Comparison of ENCODE assay signal across 8 mouse cellular contexts in the genomic region with DNA sequence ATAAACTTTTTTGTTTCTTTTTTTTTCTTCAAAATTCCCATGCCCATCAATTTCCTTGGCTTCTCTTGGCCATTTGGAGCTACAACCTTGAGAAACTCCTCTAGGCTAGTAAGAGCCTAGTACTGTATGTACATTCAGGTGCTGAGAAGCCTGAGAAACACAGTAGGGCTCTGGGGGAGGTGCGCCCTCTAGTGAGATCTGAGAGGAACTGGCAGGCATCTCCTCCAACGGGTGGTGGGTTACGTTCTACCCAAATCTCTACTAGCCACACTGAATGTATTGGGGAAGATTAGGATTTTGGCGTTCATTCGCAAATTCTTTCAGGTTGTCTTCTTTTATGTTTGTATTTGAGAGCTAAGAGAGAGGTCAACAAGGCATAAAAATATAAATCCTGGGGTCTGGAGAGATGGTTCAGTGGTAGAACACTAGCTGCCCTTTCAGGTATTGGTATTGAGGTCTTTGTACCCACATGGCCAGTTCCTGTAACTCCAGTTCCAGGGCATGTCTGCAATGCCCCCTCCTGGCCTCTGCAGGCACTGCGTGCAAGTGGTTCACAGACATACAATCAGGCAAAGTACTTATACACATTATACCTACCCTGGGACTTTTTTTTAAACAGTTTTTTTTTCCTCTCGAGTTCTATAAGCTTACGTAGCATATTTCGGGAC. TPM values are rescaled to one million over a fixed set of nuclear protein-coding genes. Genes with fewer than 3 reads are reported as not detected.
DNase-seq lines count a peak whose midpoint lies in the region; ATAC-seq and TF ChIP-seq lines count a peak whose summit lies in the region.

No protein-coding gene starts in this region.

- H3K27me3 ChIP-seq in limb, embryonic 10.5 days (ENCODE audit: low read depth, poor library complexity, severe bottlenecking): peaks cover 97% of the 10 kb centered on the region

- no peak for TF ChIP-seq POLR2A in brain, embryonic 14.5 days (IDR thresholded peaks at IDR 0.05; ENCODE audit: borderline replicate concordance, extremely low read depth, insufficient read depth, insufficient read length, poor library complexity, severe bottlenecking)

- DNase-seq in ovary, postnatal 14 days (ENCODE audit: low spot score): peak; percentile 36
- no peak for DNase-seq in ovary, adult 18-20 months (ENCODE audit: low spot score)
- peak; percentile 89 for DNase-seq in brain, embryonic 14.5 days (ENCODE audit: low read depth)
- DNase-seq in limb, embryonic 10.5 days (ENCODE audit: low spot score): peak; percentile 72
- peak; percentile 88 for DNase-seq in naive thymus-derived CD4-positive, alpha-beta T cell, adult 2 months (ENCODE audit: low read depth)
- peak; percentile 24 for DNase-seq in telencephalon, adult 2 months (ENCODE audit: low read depth, low spot score)

- no peak overlapping the region for H3K4me3 ChIP-seq in limb, embryonic 10.5 days

- no peak overlapping the region for H3K27ac ChIP-seq in limb, embryonic 10.5 days

- 14% methylated on average over 9 of the region's 9 CpGs for WGBS in limb, embryonic 10.5 days

- H3K36me3 ChIP-seq in limb, embryonic 10.5 days: no peaks in the 10 kb centered on the region

- peaks cover 25% of the 10 kb centered on the region for H3K4me1 ChIP-seq in limb, embryonic 10.5 days

- ATAC-seq in erythroid progenitor cell, adult 5-6 weeks (replicated peaks; ENCODE audit: low FRiP score, poor library complexity, severe bottlenecking): peak; percentile 68; the same call in 1 of the 2 replicates
- ATAC-seq in inflammation-experienced regulatory T-cells, adult 6 months: peak; percentile 73

- peak; percentile 90 for TF ChIP-seq CTCF in brain, embryonic 14.5 days (IDR thresholded peaks at IDR 0.05; ENCODE audit: borderline replicate concordance, extremely low read depth, insufficient read depth, insufficient read length)

- no peaks in the 10 kb centered on the region for H3K9me3 ChIP-seq in limb, embryonic 10.5 days (replicated peaks)

RNA-seq across cellular contexts. Expression of a gene that starts 4.0 kb away (rescaled TPM):
- 0.04 and 0.05 TPM in 2 replicates for polyA plus RNA-seq in brain, embryonic 14.5 days (2012; rRNA removed)
- not detected in 2 replicates for total RNA-seq in erythroid progenitor cell, adult 5-6 weeks (2015; ENCODE audit: low replicate concordance)
- total RNA-seq in erythroid progenitor cell, adult 5-6 weeks (2017; ENCODE audit: low replicate concordance): not detected in 2 replicates
- not detected for polyA plus RNA-seq in inflammation-experienced regulatory T-cells, adult 6 months (2017; shearing (Covaris generic))
- 0.13 TPM in 1 of 2 replicates, not detected in the other for polyA plus RNA-seq in limb, embryonic 10.5 days (2016; fragmentation: Nextera tagmentation; extraction: Ambion mirVana)

RNA-seq across cellular contexts. Expression of a gene that starts 4.5 kb away (rescaled TPM):
- polyA plus RNA-seq in brain, embryonic 14.5 days (2012; rRNA removed): 0.08 TPM in 2 replicates
- not detected in 2 replicates for total RNA-seq in erythroid progenitor cell, adult 5-6 weeks (2015; ENCODE audit: low replicate concordance)
- total RNA-seq in erythroid progenitor cell, adult 5-6 weeks (2017; ENCODE audit: low replicate concordance): not detected in 2 replicates
- polyA plus RNA-seq in inflammation-experienced regulatory T-cells, adult 6 months (2017; shearing (Covaris generic)): not detected
- polyA plus RNA-seq in limb, embryonic 10.5 days (2016; fragmentation: Nextera tagmentation; extraction: Ambion mirVana): 0.03 TPM in 1 of 2 replicates, not detected in the other

RNA-seq across cellular contexts. Expression of a gene that starts 10.8 kb away (rescaled TPM):
- 0.18 and 0.55 TPM in 2 replicates for polyA plus RNA-seq in brain, embryonic 14.5 days (2012; rRNA removed)
- not detected in 2 replicates for total RNA-seq in erythroid progenitor cell, adult 5-6 weeks (2015; ENCODE audit: low replicate concordance)
- not detected in 2 replicates for total RNA-seq in erythroid progenitor cell, adult 5-6 weeks (2017; ENCODE audit: low replicate concordance)
- not detected for polyA plus RNA-seq in inflammation-experienced regulatory T-cells, adult 6 months (2017; shearing (Covaris generic))
- 0.45 TPM in 1 of 2 replicates, not detected in the other for polyA plus RNA-seq in limb, embryonic 10.5 days (2016; fragmentation: Nextera tagmentation; extraction: Ambion mirVana)

RNA-seq across cellular contexts. Expression of a gene that starts 12.8 kb away (rescaled TPM):
- 0.08 and 0.22 TPM in 2 replicates for polyA plus RNA-seq in brain, embryonic 14.5 days (2012; rRNA removed)
- total RNA-seq in erythroid progenitor cell, adult 5-6 weeks (2015; ENCODE audit: low replicate concordance): not detected in 2 replicates
- not detected in 2 replicates for total RNA-seq in erythroid progenitor cell, adult 5-6 weeks (2017; ENCODE audit: low replicate concordance)
- not detected for polyA plus RNA-seq in inflammation-experienced regulatory T-cells, adult 6 months (2017; shearing (Covaris generic))
- 0.14 and 0.18 TPM in 2 replicates for polyA plus RNA-seq in limb, embryonic 10.5 days (2016; fragmentation: Nextera tagmentation; extraction: Ambion mirVana)
